Mouse (Mus musculus) lung, embryonic 15.5 days (tissue): ENCODE measurements around the gene Commd4. TPM values are rescaled to one million over a fixed set of nuclear protein-coding genes. Genes with fewer than 3 reads are reported as not detected.

ENCODE experiments used
- ATAC-seq: fragments of 200-750 bp; cut with Nextera tagmentation; 2 replicates; pipeline ENCODE4 v1.8.0; 2017; ENCODE audit warnings: moderate number of reproducible peaks, borderline replicate concordance; ENCODE audit not compliant: low FRiP score, low TSS enrichment; ENCODE audit errors: extremely low read depth
- H3K27ac ChIP-seq: fragments of 300-500 bp; sonication (generic); 2 replicates; pipeline ENCODE4 v1.5.1; 2015; ENCODE audit warnings: moderate library complexity, mild to moderate bottlenecking, inconsistent platforms
- H3K27me3 ChIP-seq: fragments of 300-500 bp; sonication (generic); 2 replicates; pipeline ENCODE4 v1.6.1; 2015; ENCODE audit warnings: inconsistent platforms
- H3K36me3 ChIP-seq: fragments of 300-500 bp; sonication (generic); 2 replicates; pipeline ENCODE4 v1.6.1; 2015; ENCODE audit warnings: inconsistent platforms
- H3K4me1 ChIP-seq: fragments of 300-500 bp; sonication (generic); 2 replicates; pipeline ENCODE4 v1.6.1; 2015; ENCODE audit warnings: inconsistent platforms
- H3K4me2 ChIP-seq: fragments of 300-500 bp; sonication (generic); 2 replicates; pipeline ENCODE4 v1.6.1; 2015; ENCODE audit warnings: inconsistent platforms, mild to moderate bottlenecking, moderate library complexity
- H3K4me3 ChIP-seq: fragments of 300-500 bp; sonication (generic); 2 replicates; pipeline ENCODE4 v1.5.1; 2015; ENCODE audit warnings: mild to moderate bottlenecking, inconsistent platforms
- H3K9ac ChIP-seq: fragments of 300-500 bp; sonication (generic); 2 replicates; pipeline ENCODE4 v1.6.1; 2015; ENCODE audit warnings: inconsistent platforms
- H3K9me3 ChIP-seq: fragments of 300-500 bp; sonication (generic); 2 replicates; pipeline ENCODE4 v1.6.1; 2016; ENCODE audit warnings: inconsistent platforms
- WGBS: fragments of 180-500 bp; shearing (Covaris S2); methylation state at CpG from one replicate; pipeline ENCODE4 v1.1.7; 2015; 5-methylcytosine and 5-hydroxymethylcytosine counted together
- polyA plus RNA-seq: library from polyadenylated mRNA; unstranded; fragments of >200 nt; fragmentation: Nextera tagmentation; extraction: Ambion mirVana; gene quantifications from 2 replicates; pipeline ENCODE4 v1.2.1, GENCODE M21; 2015

Commd4 gene
- polyA plus RNA-seq, 1 experiment from 2014 or later: 98.9 TPM

- Histone ChIP-seq H3K4me2 (no peak overlapping the region), H3K27ac (no peak overlapping the region), H3K9ac (no peak overlapping the region), H3K4me3 (no peak overlapping the region), H3K36me3 (peaks cover 57% of the 10 kb centered on the region), H3K27me3 (no peaks in the 10 kb centered on the region), H3K9me3 (no peaks in the 10 kb centered on the region), H3K4me1 (no peaks in the 10 kb centered on the region)
- no peak for ATAC-seq
- WGBS: 87% methylated on average over 5 of the region's 5 CpGs
Measured at GRCm38 (mm10) chr9:57139571-57139970, 18.6 kb downstream of the Commd4 start.

- WGBS: 92% methylated on average over 9 of the region's 9 CpGs
Measured at GRCm38 (mm10) chr9:57139110-57139509, 19.0 kb downstream of the Commd4 start.

GRCm38 (mm10) chr9:57138507-57138906, 19.6 kb downstream of the Commd4 start:
- 90% methylated on average over 6 of the region's 6 CpGs for WGBS
- Histone ChIP-seq H3K9me3 (no peaks in the 10 kb centered on the region), H3K4me2 (no peak overlapping the region), H3K9ac (no peak overlapping the region), H3K4me3 (no peak overlapping the region), H3K36me3 (peaks cover 57% of the 10 kb centered on the region), H3K27ac (no peak overlapping the region), H3K4me1 (no peaks in the 10 kb centered on the region), H3K27me3 (no peaks in the 10 kb centered on the region)
- no peak for ATAC-seq

More at GRCm38 (mm10) chr9:57139110-57139509, 19.0 kb downstream of the Commd4 start:
- Histone ChIP-seq H3K4me1 (no peaks in the 10 kb centered on the region), H3K9me3 (no peaks in the 10 kb centered on the region), H3K27me3 (no peaks in the 10 kb centered on the region), H3K27ac (no peak overlapping the region), H3K4me2 (no peak overlapping the region), H3K4me3 (no peak overlapping the region), H3K9ac (no peak overlapping the region), H3K36me3 (peaks cover 57% of the 10 kb centered on the region)
- no peak for ATAC-seq

GRCm38 (mm10) chr9:57137777-57138176, 20.4 kb downstream of the Commd4 start:
- ATAC-seq: no peak
- WGBS: 78% methylated on average over 9 of the region's 9 CpGs
- H3K36me3 ChIP-seq: peaks cover 52% of the 10 kb centered on the region

GRCm38 (mm10) chr9:57137246-57137645, 20.9 kb downstream of the Commd4 start:
- Histone ChIP-seq H3K4me3 (no peak overlapping the region), H3K36me3 (peaks cover 51% of the 10 kb centered on the region), H3K27me3 (no peaks in the 10 kb centered on the region), H3K9ac (no peak overlapping the region), H3K4me1 (no peaks in the 10 kb centered on the region), H3K4me2 (no peak overlapping the region), H3K9me3 (no peaks in the 10 kb centered on the region), H3K27ac (no peak overlapping the region)
- WGBS: 81% methylated on average over 6 of the region's 6 CpGs
- ATAC-seq: no peak

More at GRCm38 (mm10) chr9:57137777-57138176, 20.4 kb downstream of the Commd4 start:
- no peak overlapping the region for H3K27ac ChIP-seq
- no peak overlapping the region for H3K4me2 ChIP-seq
- H3K9ac ChIP-seq: no peak overlapping the region
- H3K4me1 ChIP-seq: no peaks in the 10 kb centered on the region
- no peak overlapping the region for H3K4me3 ChIP-seq
- H3K9me3 ChIP-seq: no peaks in the 10 kb centered on the region
- H3K27me3 ChIP-seq: no peaks in the 10 kb centered on the region

- under 1% methylated on average over 55 of the region's 58 CpGs for WGBS
- Histone ChIP-seq H3K36me3 (peaks cover 34% of the 10 kb centered on the region), H3K9me3 (no peaks in the 10 kb centered on the region), H3K27me3 (no peaks in the 10 kb centered on the region), H3K4me3 (peak within 1 kb of the TSS; percentile 69), H3K4me2 (peak within 1 kb of the TSS; percentile 88), H3K9ac (peak within 1 kb of the TSS; percentile 80), H3K4me1 (peaks cover 14% of the 10 kb centered on the region), H3K27ac (peak within 1 kb of the TSS; percentile 96)
- ATAC-seq: peak; percentile 93
Measured at GRCm38 (mm10) chr9:57130577-57131433, 27.3 kb downstream of the Commd4 start, which contains the start of gene Man2c1. Gene Man2c1, plus strand, starts transcription at chr9:57130690.

- peaks cover 39% of the 10 kb centered on the region for H3K36me3 ChIP-seq
- no peak overlapping the region for H3K9ac ChIP-seq
- peak overlapping the region; percentile 69 for H3K4me3 ChIP-seq
- no peak for ATAC-seq
- H3K4me2 ChIP-seq: peak overlapping the region; percentile 88
- no peaks in the 10 kb centered on the region for H3K27me3 ChIP-seq
- H3K4me1 ChIP-seq: peaks cover 14% of the 10 kb centered on the region
- H3K9me3 ChIP-seq: no peaks in the 10 kb centered on the region
- no peak overlapping the region for H3K27ac ChIP-seq
Measured at GRCm38 (mm10) chr9:57129641-57130040, 28.5 kb downstream of the Commd4 start.

GRCm38 (mm10) chr9:57117261-57117755, 40.8 kb downstream of the Commd4 start:
- 88% methylated on average over 13 of the region's 13 CpGs for WGBS
- no peak overlapping the region for H3K9ac ChIP-seq
- H3K9me3 ChIP-seq: no peaks in the 10 kb centered on the region
- ATAC-seq: no peak
- peaks cover 86% of the 10 kb centered on the region for H3K36me3 ChIP-seq
- H3K27ac ChIP-seq: no peak overlapping the region
- no peaks in the 10 kb centered on the region for H3K27me3 ChIP-seq
- H3K4me2 ChIP-seq: no peak overlapping the region
- H3K4me3 ChIP-seq: no peak overlapping the region
- no peaks in the 10 kb centered on the region for H3K4me1 ChIP-seq

Other genes with a start within 250 kb of the Commd4 start
- 10.8 and 11.4 TPM in 2 replicates for gene Snx33, start 230.0 kb downstream of the Commd4 start, polyA plus RNA-seq
- 78.0 and 82.1 TPM in 2 replicates for gene Imp3, start 220.9 kb downstream of the Commd4 start, polyA plus RNA-seq
- gene Snupn, start 207.5 kb downstream of the Commd4 start, polyA plus RNA-seq: 23.2 and 24.6 TPM in 2 replicates
- gene Ptpn9, start 163.4 kb downstream of the Commd4 start, polyA plus RNA-seq: 25.5 and 26.4 TPM in 2 replicates
- gene Sin3a, start 86.3 kb downstream of the Commd4 start, polyA plus RNA-seq: 33.5 and 33.9 TPM in 2 replicates
- gene Man2c1, start 27.6 kb downstream of the Commd4 start, polyA plus RNA-seq: 59.6 and 63.0 TPM in 2 replicates
- 7.8 and 10.0 TPM in 2 replicates for gene Neil1, start 10.0 kb downstream of the Commd4 start, polyA plus RNA-seq
- not detected in 2 replicates for gene Trcg1, start 78.2 kb upstream of the Commd4 start, polyA plus RNA-seq
- gene 1700017B05Rik, start 104.3 kb upstream of the Commd4 start, polyA plus RNA-seq: 19.5 and 21.7 TPM in 2 replicates